Mouse (Mus musculus): ENCODE results near the gene BC100530.
"Not testable (repeated sequence)": the region's sequence is repeated elsewhere in the genome, so short reads cannot be mapped to it uniquely, and the experiment has no call there.

BC100530 gene

GRCm38 (mm10) chr16:36367648-36368047, at the start of gene BC100530:
TSS of gene BC100530 (minus strand) at chr16:36367748.
- ATAC-seq (ENCODE audit: insufficient number of reproducible peaks, low FRiP score, low TSS enrichment): not testable (repeated sequence)

- ATAC-seq (ENCODE audit: insufficient number of reproducible peaks, low FRiP score, low TSS enrichment): no peak
Observed at GRCm38 (mm10) chr16:36408357-36408756, 40.8 kb upstream of the BC100530 start, which contains the start of gene Stfa2. TSS of gene Stfa2 (minus strand) at chr16:36408457.

GRCm38 (mm10) chr16:36389060-36389459, 21.5 kb upstream of the BC100530 start:
- ATAC-seq (ENCODE audit: insufficient number of reproducible peaks, low FRiP score, low TSS enrichment): no peak

- no peak for ATAC-seq (ENCODE audit: insufficient number of reproducible peaks, low FRiP score, low TSS enrichment)
Observed at GRCm38 (mm10) chr16:36337171-36337570, 30.4 kb downstream of the BC100530 start.

- no peak for ATAC-seq (ENCODE audit: insufficient number of reproducible peaks, low FRiP score, low TSS enrichment)
Observed at GRCm38 (mm10) chr16:36334232-36334631, 33.3 kb downstream of the BC100530 start, which contains the start of gene BC117090. TSS of gene BC117090 (minus strand) at chr16:36334332.

DNA sequence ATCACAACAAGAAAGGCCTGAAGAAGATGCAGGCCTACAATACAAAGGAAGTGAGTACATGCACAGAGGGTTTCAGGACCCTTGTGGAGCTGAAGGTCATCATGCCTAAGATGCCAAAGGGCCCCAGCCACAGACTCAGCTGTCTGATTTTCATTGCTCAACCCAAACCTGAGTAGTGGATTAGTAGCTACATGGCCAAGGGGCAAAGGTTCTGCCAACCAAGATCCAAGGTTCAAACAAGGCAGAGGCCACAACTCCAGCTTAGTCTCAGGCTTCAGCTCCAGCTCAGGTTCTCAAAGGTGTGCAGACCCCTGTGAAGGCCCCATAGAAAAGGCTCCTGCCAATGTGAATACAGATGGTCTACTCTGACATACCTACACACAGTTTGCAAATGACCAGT, 48.3 kb downstream of the BC100530 start:
- no peak for ATAC-seq (ENCODE audit: insufficient number of reproducible peaks, low FRiP score, low TSS enrichment)

DNA sequence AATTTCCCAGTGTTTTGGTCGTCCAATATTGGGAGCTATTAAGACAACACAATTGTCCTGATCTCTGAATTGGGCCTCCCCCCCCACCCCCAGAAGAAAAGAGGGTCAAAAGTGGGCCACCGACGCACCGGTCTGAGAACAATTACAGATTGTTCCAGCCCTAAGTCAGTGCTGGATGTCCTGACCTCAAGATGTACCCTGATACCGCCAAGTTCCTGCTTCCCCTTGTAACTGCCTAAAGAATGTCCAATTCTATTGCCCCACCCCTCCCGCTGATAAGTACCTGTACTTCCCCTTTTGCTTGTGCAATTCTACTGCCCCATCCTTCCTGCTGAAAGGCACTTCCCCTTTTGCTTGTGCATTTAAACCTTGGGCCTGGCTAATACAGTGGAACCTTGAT, 51.4 kb downstream of the BC100530 start:
- ATAC-seq (ENCODE audit: insufficient number of reproducible peaks, low FRiP score, low TSS enrichment): not testable (repeated sequence)

All from cerebellum, adult (tissue).